ENCODE assay signal across 16 mouse cellular contexts in the genomic region with DNA sequence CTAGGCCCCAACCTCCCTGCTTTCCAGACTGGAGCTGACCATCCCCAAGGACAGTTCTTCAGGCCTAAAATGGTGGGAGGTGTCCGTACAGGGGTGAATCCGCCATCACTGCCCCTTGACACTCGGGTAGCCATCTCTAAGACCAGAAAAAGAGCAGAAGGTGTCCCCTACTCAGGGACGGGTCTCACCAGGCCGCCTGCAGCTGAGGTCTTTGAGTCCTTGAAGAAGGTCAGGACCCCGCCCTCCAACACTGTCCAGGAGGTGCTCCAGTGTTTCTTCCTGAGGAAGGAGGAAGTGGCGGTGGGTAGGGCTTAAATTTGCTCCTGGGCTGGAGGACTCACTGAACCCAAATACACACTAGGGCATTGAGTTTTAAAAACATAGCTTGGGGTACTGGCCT.
"Had no signal": no experiment of that assay in that cellular context is flagged by ENCODE, and none has a peak within 500 bp of the region (broad histone marks: within the 10 kb centered on the region; RNA-seq: fewer than 3 reads in every experiment).

No protein-coding gene starts in this region.

- H3K27ac ChIP-seq: liver, embryonic 13.5 days; liver, embryonic 15.5 days; macrophage; midbrain, embryonic 13.5 days; midbrain, embryonic 15.5 days; neural tube, embryonic 12.5 days had no signal

- H3K36me3 ChIP-seq: liver, embryonic 13.5 days; midbrain, embryonic 13.5 days; midbrain, embryonic 15.5 days; neural tube, embryonic 12.5 days had no signal

- H3K9ac ChIP-seq: liver, embryonic 13.5 days; liver, embryonic 15.5 days; liver, postnatal 0 days; lung, embryonic 14.5 days; midbrain, embryonic 13.5 days; midbrain, embryonic 15.5 days; neural tube, embryonic 12.5 days had no signal

- DNase-seq: liver, embryonic 13.5 days; liver, postnatal 0 days; lung, embryonic 14.5 days; lung, postnatal 10 days; right cerebral cortex, postnatal 14 days; spleen, adult 18-20 months; thymus, adult 2 months; thymus, postnatal 25 days; thymus, postnatal 4 days had no signal

- ATAC-seq: liver, postnatal 0 days; midbrain, embryonic 13.5 days; midbrain, embryonic 15.5 days had no signal

- H3K4me2 ChIP-seq: liver, embryonic 13.5 days; liver, embryonic 15.5 days; lung, embryonic 14.5 days; midbrain, embryonic 11.5 days; midbrain, embryonic 13.5 days; midbrain, embryonic 15.5 days; neural tube, embryonic 12.5 days had no signal

- H3K9me3 ChIP-seq: liver, embryonic 13.5 days; liver, embryonic 15.5 days; megakaryocyte, embryonic 14.5 days; midbrain, embryonic 13.5 days; midbrain, embryonic 15.5 days; neural tube, embryonic 12.5 days had no signal

- H3K4me3 ChIP-seq: liver, embryonic 13.5 days; liver, embryonic 15.5 days; megakaryocyte, embryonic 14.5 days; midbrain, embryonic 13.5 days; midbrain, embryonic 15.5 days; neural tube, embryonic 12.5 days had no signal
